Mouse (Mus musculus) neural tube, embryonic 13.5 days (tissue): ENCODE measurements around the gene Pcdh8. TPM values are rescaled to one million over a fixed set of nuclear protein-coding genes. Genes with fewer than 3 reads are reported as not detected.

ENCODE experiments used
- ATAC-seq: fragments of 200-750 bp; cut with Nextera tagmentation; 2 replicates; pipeline ENCODE4 v1.8.0; 2017; ENCODE audit warnings: low read depth, mild to moderate bottlenecking, moderate TSS enrichment, moderate library complexity
- H3K27ac ChIP-seq: fragments of 300-500 bp; sonication (generic); replicated peaks from 2 replicates; pipeline ENCODE4 v1.5.1; 2015; ENCODE audit warnings: moderate library complexity, mild to moderate bottlenecking, inconsistent platforms
- H3K27me3 ChIP-seq: fragments of 300-500 bp; sonication (generic); 2 replicates; pipeline ENCODE4 v1.6.1; 2015; ENCODE audit warnings: mild to moderate bottlenecking, inconsistent platforms
- H3K36me3 ChIP-seq: fragments of 300-500 bp; sonication (generic); 2 replicates; pipeline ENCODE4 v1.6.1; 2015; ENCODE audit warnings: mild to moderate bottlenecking, inconsistent platforms
- H3K4me1 ChIP-seq: fragments of 300-500 bp; sonication (generic); replicated peaks from 2 replicates; pipeline ENCODE4 v1.6.1; 2015; ENCODE audit warnings: inconsistent platforms
- H3K4me2 ChIP-seq: fragments of 300-500 bp; sonication (generic); 2 replicates; pipeline ENCODE4 v1.6.1; 2015; ENCODE audit warnings: inconsistent platforms, mild to moderate bottlenecking, moderate library complexity
- H3K4me3 ChIP-seq: fragments of 300-500 bp; sonication (generic); 2 replicates; pipeline ENCODE4 v1.5.1; 2015; ENCODE audit warnings: mild to moderate bottlenecking, inconsistent platforms
- H3K9ac ChIP-seq: fragments of 300-500 bp; sonication (generic); 2 replicates; pipeline ENCODE4 v1.6.1; 2015; ENCODE audit warnings: moderate library complexity, mild to moderate bottlenecking, inconsistent platforms
- H3K9me3 ChIP-seq: fragments of 300-500 bp; sonication (generic); 2 replicates; pipeline ENCODE4 v1.6.1; 2016; ENCODE audit warnings: inconsistent platforms
- WGBS: fragments of 180-500 bp; shearing (Covaris S2); methylation state at CpG from one replicate; pipeline ENCODE4 v1.1.7; 2015; 5-methylcytosine and 5-hydroxymethylcytosine counted together
- polyA plus RNA-seq: library from polyadenylated mRNA; unstranded; fragments of >200 nt; fragmentation: Nextera tagmentation; extraction: Ambion mirVana; gene quantifications from 2 replicates; pipeline ENCODE4 v1.2.1, GENCODE M21; 2015

The Pcdh8 gene
- polyA plus RNA-seq, 1 experiment from 2014 or later, result 31.5 TPM

GRCm38 (mm10) chr14:79771802-79772511, 845 bp upstream of the Pcdh8 start:
- Histone ChIP-seq H3K27me3 (peaks cover 68% of the 10 kb centered on the region), H3K27ac (peak overlapping the region; percentile 87), H3K9ac (peak overlapping the region; percentile 70), H3K4me2 (peak overlapping the region; percentile 75), H3K4me1 (peaks cover 72% of the 10 kb centered on the region), H3K36me3 (0 out of 2 replicates have a peak, but pooled peaks cover 3% of the 10 kb centered on the region), H3K9me3 (peaks cover 3% of the 10 kb centered on the region; the same call in 1 of the 2 replicates), H3K4me3 (peak overlapping the region; percentile 66)
- 1% methylated on average over 20 of the region's 20 CpGs for WGBS
- no peak for ATAC-seq

- 2% methylated on average over 62 of the region's 62 CpGs for WGBS
- Histone ChIP-seq H3K9me3 (peaks cover 1% of the 10 kb centered on the region; the same call in 1 of the 2 replicates), H3K4me2 (peak overlapping the region; percentile 75), H3K36me3 (0 out of 2 replicates have a peak, but pooled peaks cover 7% of the 10 kb centered on the region), H3K4me3 (peak overlapping the region; percentile 66), H3K4me1 (peaks cover 72% of the 10 kb centered on the region), H3K27me3 (peaks cover 66% of the 10 kb centered on the region), H3K9ac (peak overlapping the region; percentile 82), H3K27ac (peak overlapping the region; percentile 87)
- ATAC-seq, result peak; percentile 41
These were observed 612 bp downstream of the Pcdh8 start for GRCm38 (mm10) chr14:79770306-79771093.

GRCm38 (mm10) chr14:79769618-79770017, 1.5 kb downstream of the Pcdh8 start:
- H3K9ac ChIP-seq, result peak overlapping the region; percentile 82
- peak overlapping the region; percentile 66 for H3K4me3 ChIP-seq
- H3K9me3 ChIP-seq, result no peaks in the 10 kb centered on the region
- H3K27ac ChIP-seq, result peak overlapping the region; percentile 87
- peaks cover 62% of the 10 kb centered on the region for H3K27me3 ChIP-seq
- 0 out of 2 replicates have a peak, but pooled peaks cover 7% of the 10 kb centered on the region for H3K36me3 ChIP-seq
- H3K4me1 ChIP-seq, result peaks cover 71% of the 10 kb centered on the region
- 0 out of 2 replicates have a peak, but pooled peaks have one; percentile 10 for ATAC-seq
- peak overlapping the region; percentile 75 for H3K4me2 ChIP-seq
- under 1% methylated on average over 46 of the region's 46 CpGs for WGBS

- WGBS, result 3% methylated on average over 30 of the region's 30 CpGs
- peaks cover 66% of the 10 kb centered on the region for H3K4me1 ChIP-seq
- ATAC-seq, result no peak
- H3K9me3 ChIP-seq, result no peaks in the 10 kb centered on the region
- H3K36me3 ChIP-seq, result 0 out of 2 replicates have a peak, but pooled peaks cover 7% of the 10 kb centered on the region
- H3K27ac ChIP-seq, result peak overlapping the region; percentile 1
- H3K4me3 ChIP-seq, result peak overlapping the region; percentile 66
- H3K9ac ChIP-seq, result peak overlapping the region; percentile 82
- H3K27me3 ChIP-seq, result peaks cover 62% of the 10 kb centered on the region
- H3K4me2 ChIP-seq, result peak overlapping the region; percentile 75
These were observed 2.1 kb downstream of the Pcdh8 start for GRCm38 (mm10) chr14:79768996-79769395.

- Histone ChIP-seq H3K4me3 (peak overlapping the region; percentile 66), H3K27ac (peak overlapping the region; percentile 1; the same call in 1 of the 2 replicates), H3K9me3 (no peaks in the 10 kb centered on the region), H3K4me2 (peak overlapping the region; percentile 75), H3K36me3 (0 out of 2 replicates have a peak, but pooled peaks cover 7% of the 10 kb centered on the region), H3K4me1 (peaks cover 58% of the 10 kb centered on the region), H3K9ac (peak overlapping the region; percentile 82), H3K27me3 (peaks cover 60% of the 10 kb centered on the region)
- no peak for ATAC-seq
- WGBS, result 1% methylated on average over 50 of the region's 59 CpGs
These were observed 2.9 kb downstream of the Pcdh8 start for GRCm38 (mm10) chr14:79768076-79768830.

GRCm38 (mm10) chr14:79767601-79768000, 3.5 kb downstream of the Pcdh8 start:
- Histone ChIP-seq H3K27me3 (peaks cover 53% of the 10 kb centered on the region), H3K36me3 (0 out of 2 replicates have a peak, but pooled peaks cover 7% of the 10 kb centered on the region), H3K9ac (peak overlapping the region; percentile 82), H3K4me1 (peaks cover 52% of the 10 kb centered on the region), H3K27ac (no peak overlapping the region), H3K9me3 (no peaks in the 10 kb centered on the region), H3K4me3 (peak overlapping the region; percentile 66), H3K4me2 (peak overlapping the region; percentile 75)
- WGBS, result 4% methylated on average over 11 of the region's 11 CpGs
- no peak for ATAC-seq

GRCm38 (mm10) chr14:79765196-79765765, 5.8 kb downstream of the Pcdh8 start:
- no peak overlapping the region for H3K4me3 ChIP-seq
- no peak overlapping the region for H3K27ac ChIP-seq
- no peaks in the 10 kb centered on the region for H3K9me3 ChIP-seq
- WGBS, result 59% methylated on average over 6 of the region's 6 CpGs
- no peak for ATAC-seq
- H3K9ac ChIP-seq, result no peak overlapping the region
- H3K27me3 ChIP-seq, result peaks cover 46% of the 10 kb centered on the region
- peaks cover 32% of the 10 kb centered on the region for H3K4me1 ChIP-seq
- no peak overlapping the region for H3K4me2 ChIP-seq
- H3K36me3 ChIP-seq, result 0 out of 2 replicates have a peak, but pooled peaks cover 7% of the 10 kb centered on the region

GRCm38 (mm10) chr14:79754601-79755222, 16.4 kb downstream of the Pcdh8 start:
- H3K9me3 ChIP-seq, result no peaks in the 10 kb centered on the region
- peaks cover 14% of the 10 kb centered on the region for H3K4me1 ChIP-seq
- peak; percentile 52; the same call in 1 of the 2 replicates for ATAC-seq
- H3K27ac ChIP-seq, result peak overlapping the region; percentile 52
- no peaks in the 10 kb centered on the region; the same call in 1 of the 2 replicates for H3K27me3 ChIP-seq
- H3K9ac ChIP-seq, result 0 out of 2 replicates have a peak overlapping the region, but pooled peaks have one; percentile 31
- no peaks in the 10 kb centered on the region for H3K36me3 ChIP-seq
- no peak overlapping the region for H3K4me3 ChIP-seq
- no peak overlapping the region for H3K4me2 ChIP-seq
- WGBS, result 37% methylated on average over 13 of the region's 13 CpGs

GRCm38 (mm10) chr14:79754157-79754556, 17.0 kb downstream of the Pcdh8 start:
- Histone ChIP-seq H3K4me3 (no peak overlapping the region), H3K4me2 (no peak overlapping the region), H3K4me1 (peaks cover 14% of the 10 kb centered on the region), H3K36me3 (no peaks in the 10 kb centered on the region), H3K9me3 (no peaks in the 10 kb centered on the region), H3K9ac (0 out of 2 replicates have a peak overlapping the region, but pooled peaks have one; percentile 31), H3K27me3 (no peaks in the 10 kb centered on the region; the same call in 1 of the 2 replicates), H3K27ac (peak overlapping the region; percentile 52)
- 15% methylated on average over 3 of the region's 3 CpGs for WGBS
- no peak for ATAC-seq

GRCm38 (mm10) chr14:79753733-79754132, 17.4 kb downstream of the Pcdh8 start:
- H3K27ac ChIP-seq, result no peak overlapping the region

GRCm38 (mm10) chr14:79740515-79740914, 30.6 kb downstream of the Pcdh8 start:
- no peak for ATAC-seq
- no peak overlapping the region for H3K27ac ChIP-seq
- no peak overlapping the region for H3K4me2 ChIP-seq
- H3K9ac ChIP-seq, result no peak overlapping the region
- peaks cover 26% of the 10 kb centered on the region; the same call in 1 of the 2 replicates for H3K4me1 ChIP-seq
- H3K9me3 ChIP-seq, result no peaks in the 10 kb centered on the region
- H3K4me3 ChIP-seq, result no peak overlapping the region
- H3K36me3 ChIP-seq, result no peaks in the 10 kb centered on the region
- 56% methylated on average over 3 of the region's 3 CpGs for WGBS
- no peaks in the 10 kb centered on the region for H3K27me3 ChIP-seq

More at GRCm38 (mm10) chr14:79753733-79754132, 17.4 kb downstream of the Pcdh8 start:
- Histone ChIP-seq H3K4me3 (no peak overlapping the region), H3K9me3 (no peaks in the 10 kb centered on the region), H3K27me3 (no peaks in the 10 kb centered on the region; the same call in 1 of the 2 replicates), H3K36me3 (no peaks in the 10 kb centered on the region), H3K4me1 (peaks cover 14% of the 10 kb centered on the region), H3K9ac (no peak overlapping the region), H3K4me2 (no peak overlapping the region)
- ATAC-seq, result no peak
- WGBS, result 86% methylated on average over 7 of the region's 7 CpGs
